Mouse (Mus musculus) brain, embryonic 14.5 days (tissue): ENCODE data around the gene Vill.

Experiments
- CTCF ChIP-seq: fragments of 200-500 bp; IDR thresholded peaks from 2 replicates; pipeline ENCODE4 v1.5.1; 2012; ENCODE audit warnings: inconsistent platforms, mild to moderate bottlenecking, moderate library complexity, borderline replicate concordance; ENCODE audit not compliant: insufficient read depth, insufficient read length; ENCODE audit errors: extremely low read depth
- POLR2A ChIP-seq: fragments of 200-500 bp; IDR thresholded peaks from 2 replicates; pipeline ENCODE4 v1.6.1; 2012; ENCODE audit warnings: mild to moderate bottlenecking, inconsistent platforms, borderline replicate concordance; ENCODE audit not compliant: poor library complexity, insufficient read depth, insufficient read length, severe bottlenecking; ENCODE audit errors: extremely low read depth

DNA sequence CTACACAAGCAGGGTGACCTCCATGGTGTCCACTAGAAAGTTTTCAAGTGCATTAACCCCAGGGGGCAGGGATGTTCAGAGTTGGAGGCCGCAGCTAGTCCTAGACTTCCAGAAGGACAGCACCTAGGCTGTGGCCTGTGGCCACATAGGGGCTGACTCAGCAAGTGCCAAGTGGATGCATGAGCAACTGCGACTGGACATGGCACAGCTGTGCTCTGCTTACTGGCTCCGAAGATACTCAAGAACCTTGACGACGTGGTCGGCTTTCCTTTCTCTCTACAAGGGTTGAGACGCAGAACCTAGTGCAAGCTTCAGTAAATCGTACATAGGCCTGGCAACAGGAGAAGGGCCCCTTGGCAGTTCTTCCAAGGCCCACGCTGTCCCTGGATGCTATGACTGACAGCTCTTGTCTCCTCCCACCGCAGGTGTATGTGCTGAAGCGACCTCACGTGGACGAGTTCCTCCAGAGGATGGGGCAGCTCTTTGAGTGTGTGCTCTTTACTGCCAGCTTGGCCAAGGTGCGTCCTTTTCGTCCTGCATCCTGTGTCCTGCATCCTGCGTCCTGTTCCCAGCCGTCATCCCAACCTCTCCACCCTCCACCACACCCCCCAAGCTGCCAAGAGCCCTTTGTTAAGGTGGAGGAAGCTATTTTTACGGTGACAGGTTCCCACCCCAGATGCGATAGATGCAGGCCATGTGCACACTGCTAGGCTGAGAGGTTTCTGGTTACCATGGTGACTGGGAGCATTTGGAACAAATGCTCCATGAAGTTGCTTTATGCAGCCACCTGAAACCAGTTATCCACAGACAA, 19.3 kb upstream of the Vill start:
- TF ChIP-seq CTCF (no peak), POLR2A (no peak)
